Mouse (Mus musculus) stomach, embryonic 14.5 days (tissue): ENCODE data around the gene Ceacam16. TPM values are rescaled to one million over a fixed set of nuclear protein-coding genes. Genes with fewer than 3 reads are reported as not detected.

Source experiments
- ATAC-seq: fragments of 200-750 bp; cut with Nextera tagmentation; 2 replicates; pipeline ENCODE4 v1.8.0; 2017; ENCODE audit warnings: low read depth, moderate TSS enrichment; ENCODE audit not compliant: insufficient number of reproducible peaks, insufficient read depth, low FRiP score
- H3K27ac ChIP-seq: fragments of 300-500 bp; sonication (generic); 2 replicates; pipeline ENCODE4 v1.5.1; 2014; ENCODE audit warnings: mild to moderate bottlenecking, low read length, moderate library complexity, mixed read lengths
- H3K27me3 ChIP-seq: fragments of 300-500 bp; sonication (generic); 2 replicates; pipeline ENCODE4 v1.6.1; 2014; ENCODE audit warnings: low read length, control low read depth, mixed read lengths; ENCODE audit not compliant: control insufficient read depth, insufficient read depth
- H3K36me3 ChIP-seq: fragments of 300-500 bp; sonication (generic); 2 replicates; pipeline ENCODE4 v1.6.1; 2014; ENCODE audit warnings: mild to moderate bottlenecking, control low read depth, low read length, moderate library complexity, mixed read lengths; ENCODE audit not compliant: control insufficient read depth, insufficient read depth
- H3K4me1 ChIP-seq: fragments of 300-500 bp; sonication (generic); 2 replicates; pipeline ENCODE4 v1.6.1; 2014; ENCODE audit warnings: low read length, control low read depth, mixed read lengths; ENCODE audit not compliant: control insufficient read depth, insufficient read depth
- H3K4me2 ChIP-seq: fragments of 300-500 bp; sonication (generic); replicated peaks from 2 replicates; pipeline ENCODE4 v1.6.1; 2014; ENCODE audit warnings: low read depth, low read length, control low read depth
- H3K4me3 ChIP-seq: fragments of 300-500 bp; sonication (generic); 2 replicates; pipeline ENCODE4 v1.5.1; 2014; ENCODE audit warnings: low read depth, low read length, control low read depth
- H3K9ac ChIP-seq: fragments of 300-500 bp; sonication (generic); replicated peaks from 2 replicates; pipeline ENCODE4 v1.6.1; 2014; ENCODE audit warnings: low read depth, mild to moderate bottlenecking, control low read depth, low read length, moderate library complexity, mixed read lengths
- H3K9me3 ChIP-seq: fragments of 300-500 bp; sonication (generic); 2 replicates; pipeline ENCODE4 v1.6.1; 2016; ENCODE audit warnings: low read depth, low read length, control low read depth; ENCODE audit not compliant: control insufficient read depth
- WGBS: fragments of 180-500 bp; shearing (Covaris S2); extraction: QIAGEN DNeasy Blood & Tissue Kit; methylation state at CpG from one replicate; pipeline ENCODE4 v1.1.7; 2014; 5-methylcytosine and 5-hydroxymethylcytosine counted together
- polyA plus RNA-seq: library from polyadenylated mRNA; unstranded; fragments of >200 nt; fragmentation: Nextera tagmentation; extraction: Ambion mirVana; gene quantifications from 2 replicates; pipeline ENCODE4 v1.2.1, GENCODE M21; 2014

Ceacam16 gene
- polyA plus RNA-seq, 1 experiment from 2014 or later = not detected

DNA sequence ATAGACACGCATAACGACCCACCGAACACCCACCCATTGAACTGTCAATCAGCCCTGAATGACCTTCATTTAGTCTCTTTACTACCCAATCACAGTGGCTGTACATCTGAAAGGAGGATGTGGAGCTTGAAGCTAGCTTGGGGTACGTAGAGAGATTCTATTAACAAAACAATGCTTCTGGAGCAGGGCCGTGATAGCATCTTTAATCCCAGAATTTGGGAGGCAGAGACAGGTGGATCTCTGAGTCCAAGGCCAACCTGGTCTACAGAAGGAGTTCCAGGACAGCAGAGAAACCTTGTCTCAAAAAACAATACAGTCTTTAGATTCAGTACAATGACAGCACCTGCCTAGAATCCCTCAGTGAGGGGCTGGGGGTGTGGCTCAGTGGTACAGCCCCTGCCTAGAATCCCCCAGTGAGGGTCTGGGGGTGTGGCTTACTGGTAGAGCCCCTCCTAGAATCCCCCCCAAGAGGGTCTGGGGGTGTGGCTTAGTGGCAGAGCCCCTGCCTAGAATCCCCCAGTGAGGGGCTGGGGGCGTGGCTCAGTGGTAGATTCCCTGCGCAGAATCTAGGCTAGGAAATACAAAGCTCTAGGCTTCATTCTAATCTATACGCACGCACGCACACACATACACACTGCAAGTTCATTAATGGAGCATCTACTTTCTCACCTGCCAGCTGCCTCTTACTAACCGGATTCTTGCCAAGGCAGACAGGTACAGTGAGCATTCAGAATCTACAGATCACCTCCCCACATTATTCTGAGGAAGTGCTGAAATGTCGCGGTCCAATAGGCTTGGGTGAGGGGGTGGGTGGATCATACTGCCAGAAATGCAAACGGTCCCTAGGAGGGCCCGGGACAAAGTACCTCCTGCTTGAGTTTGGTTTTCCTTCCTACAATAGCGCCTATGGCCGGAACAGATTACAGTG, 45.5 kb downstream of the Ceacam16 start:
- Histone ChIP-seq H3K4me1 (peaks cover 27% of the 10 kb centered on the region), H3K9ac (no peak overlapping the region), H3K27me3 (no peaks in the 10 kb centered on the region), H3K9me3 (no peaks in the 10 kb centered on the region; the same call in 1 of the 2 replicates), H3K27ac (peak overlapping the region; percentile 64), H3K4me3 (peak overlapping the region; percentile 33), H3K36me3 (no peaks in the 10 kb centered on the region), H3K4me2 (peak overlapping the region; percentile 50)
- ATAC-seq = peak; percentile 29; the same call in 1 of the 2 replicates
- WGBS = 30% methylated on average over 17 of the region's 17 CpGs

DNA sequence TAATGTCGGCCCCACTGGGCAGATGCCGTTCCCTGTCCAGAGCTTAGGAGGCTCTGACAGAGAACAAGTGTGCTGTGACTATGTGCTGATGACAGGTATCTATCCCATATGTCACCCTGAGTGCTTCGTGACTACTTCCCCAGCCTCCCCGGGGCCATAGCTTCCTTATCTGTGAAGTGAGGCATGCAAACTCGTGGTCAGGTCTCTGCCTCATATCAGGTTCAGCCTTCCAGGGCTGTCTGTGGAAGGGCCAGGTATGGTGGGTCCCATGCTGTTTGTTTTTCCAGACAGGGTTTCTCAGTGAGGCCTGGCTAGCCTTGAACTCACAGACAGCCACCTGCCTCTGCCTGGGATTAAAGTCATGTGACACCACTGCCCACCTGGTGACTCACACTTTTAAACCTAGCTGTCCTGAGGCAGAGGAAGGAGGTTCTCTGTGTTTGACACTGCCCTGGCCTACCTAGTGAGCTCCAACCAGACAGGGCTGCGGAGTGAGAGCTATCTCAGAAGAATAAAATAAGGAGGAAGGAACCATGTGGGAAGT, 47.4 kb downstream of the Ceacam16 start:
- Histone ChIP-seq H3K36me3 (no peaks in the 10 kb centered on the region), H3K27ac (no peak overlapping the region), H3K4me2 (no peak overlapping the region), H3K9me3 (no peaks in the 10 kb centered on the region), H3K9ac (no peak overlapping the region), H3K4me3 (no peak overlapping the region), H3K4me1 (peaks cover 27% of the 10 kb centered on the region), H3K27me3 (no peaks in the 10 kb centered on the region; the same call in 1 of the 2 replicates)
- 77% methylated on average over 6 of the region's 6 CpGs for WGBS
- no peak for ATAC-seq

DNA sequence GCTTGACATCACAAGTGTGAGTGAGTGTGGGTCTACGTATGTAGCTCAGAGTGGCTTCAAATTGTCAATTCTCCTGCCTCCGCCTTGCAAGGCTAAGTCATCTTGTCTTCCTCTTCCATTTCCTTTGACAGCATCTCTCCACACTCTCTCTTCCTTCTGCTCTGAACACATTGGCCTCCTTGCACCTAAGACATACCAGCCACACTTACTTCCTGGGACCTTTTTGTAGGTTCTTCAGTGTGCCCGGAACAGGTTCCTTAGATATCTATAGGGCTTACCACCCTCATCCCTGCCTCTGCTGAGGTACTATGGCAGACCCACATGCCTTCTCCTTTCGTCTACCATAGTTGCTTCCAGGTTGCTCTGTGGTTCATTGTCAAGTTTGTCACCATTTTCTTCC, 47.9 kb downstream of the Ceacam16 start:
- WGBS = 82% methylated on average over 4 of the region's 4 CpGs
- ATAC-seq = no peak
- Histone ChIP-seq H3K4me1 (peaks cover 24% of the 10 kb centered on the region), H3K4me3 (no peak overlapping the region), H3K9ac (no peak overlapping the region), H3K27me3 (no peaks in the 10 kb centered on the region; the same call in 1 of the 2 replicates), H3K9me3 (no peaks in the 10 kb centered on the region), H3K4me2 (no peak overlapping the region), H3K36me3 (no peaks in the 10 kb centered on the region), H3K27ac (no peak overlapping the region)

DNA sequence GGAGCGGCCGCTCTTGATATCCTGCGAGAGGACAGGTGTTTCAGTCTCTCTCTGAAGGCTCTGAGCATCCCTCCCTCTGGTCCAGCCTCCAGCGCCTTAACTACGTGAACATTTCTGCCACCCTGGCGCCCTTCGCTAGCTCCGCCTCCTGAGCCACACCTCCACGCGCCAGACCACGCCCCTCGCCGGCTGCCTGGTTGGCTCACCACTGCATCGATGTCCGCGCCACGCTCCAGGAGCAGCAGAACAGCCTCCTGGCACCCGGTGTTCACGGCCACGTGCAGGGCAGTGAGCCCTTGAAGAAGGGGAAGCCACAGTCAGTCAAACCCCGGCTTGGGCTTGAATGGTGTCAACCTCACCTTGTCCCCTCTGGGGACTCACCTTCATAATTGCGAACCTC, 50.0 kb downstream of the Ceacam16 start:
- peaks cover 10% of the 10 kb centered on the region; the same call in 1 of the 2 replicates for H3K4me1 ChIP-seq
- H3K36me3 ChIP-seq = no peaks in the 10 kb centered on the region
- H3K9me3 ChIP-seq = no peaks in the 10 kb centered on the region
- H3K4me3 ChIP-seq = no peak overlapping the region; the same call in 1 of the 2 replicates
- no peaks in the 10 kb centered on the region; the same call in 1 of the 2 replicates for H3K27me3 ChIP-seq
- H3K9ac ChIP-seq = no peak overlapping the region
- H3K4me2 ChIP-seq = peak overlapping the region; percentile 23
- ATAC-seq = peak; percentile 60
- no peak overlapping the region for H3K27ac ChIP-seq
- WGBS = 12% methylated on average over 22 of the region's 22 CpGs

DNA sequence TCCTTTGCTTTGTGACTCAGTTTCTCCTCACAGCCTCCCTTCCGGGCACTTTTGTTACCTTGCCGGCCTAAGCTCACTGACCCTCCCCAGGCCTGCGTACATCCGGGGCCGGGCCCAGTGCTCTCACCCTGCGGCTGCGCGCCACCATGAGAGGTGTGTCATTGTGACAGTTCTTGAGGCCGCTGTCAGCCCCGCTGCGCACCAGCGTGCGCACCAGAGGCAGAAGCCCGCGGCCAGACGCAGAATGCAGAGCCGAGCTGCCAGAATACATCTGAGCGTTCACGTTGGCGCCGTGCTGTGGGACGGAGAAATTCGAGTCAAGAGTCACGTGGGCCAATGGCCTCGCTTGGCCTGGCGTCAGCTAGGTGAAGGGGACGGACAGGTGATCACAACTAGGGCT, 51.7 kb downstream of the Ceacam16 start:
- H3K9ac ChIP-seq = no peak overlapping the region
- 11% methylated on average over 27 of the region's 27 CpGs for WGBS
- no peak overlapping the region for H3K4me3 ChIP-seq
- peak overlapping the region; percentile 24; the same call in 1 of the 2 replicates for H3K4me2 ChIP-seq
- no peaks in the 10 kb centered on the region for H3K36me3 ChIP-seq
- no peak for ATAC-seq
- H3K27me3 ChIP-seq = no peaks in the 10 kb centered on the region; the same call in 1 of the 2 replicates
- H3K27ac ChIP-seq = no peak overlapping the region
- no peaks in the 10 kb centered on the region for H3K9me3 ChIP-seq
- peaks cover 6% of the 10 kb centered on the region; the same call in 1 of the 2 replicates for H3K4me1 ChIP-seq

DNA sequence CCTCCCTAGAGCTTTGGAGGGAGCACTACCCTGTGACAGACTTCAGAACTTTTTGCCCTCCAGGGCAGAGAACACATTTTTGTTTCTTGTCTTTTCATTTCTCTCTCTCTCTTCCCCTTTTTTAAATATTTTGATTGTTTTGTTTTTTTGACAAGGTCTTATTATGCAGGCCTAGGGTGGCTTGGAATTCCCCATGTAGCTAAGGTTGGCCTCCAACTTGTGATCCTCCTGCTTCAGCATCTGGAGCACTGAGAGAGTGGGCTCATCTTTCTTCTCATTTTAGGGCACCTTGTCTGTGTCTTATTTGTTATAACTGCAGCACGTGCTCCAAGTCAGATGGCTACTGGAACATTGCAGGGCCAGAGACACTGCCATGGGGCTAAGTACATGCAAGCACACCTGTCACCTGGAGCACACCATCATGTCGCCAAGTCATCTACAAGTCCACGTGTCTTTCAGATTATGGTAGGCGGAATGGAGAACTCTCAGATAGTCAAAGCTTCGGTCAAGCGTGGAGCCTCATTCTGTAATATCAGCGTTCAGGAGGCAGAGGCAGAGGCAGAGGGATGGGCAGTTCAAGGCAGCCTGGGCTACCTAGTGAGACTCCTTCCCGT, 54.6 kb downstream of the Ceacam16 start:
- peaks cover 6% of the 10 kb centered on the region; the same call in 1 of the 2 replicates for H3K4me1 ChIP-seq
- no peaks in the 10 kb centered on the region; the same call in 1 of the 2 replicates for H3K27me3 ChIP-seq

DNA sequence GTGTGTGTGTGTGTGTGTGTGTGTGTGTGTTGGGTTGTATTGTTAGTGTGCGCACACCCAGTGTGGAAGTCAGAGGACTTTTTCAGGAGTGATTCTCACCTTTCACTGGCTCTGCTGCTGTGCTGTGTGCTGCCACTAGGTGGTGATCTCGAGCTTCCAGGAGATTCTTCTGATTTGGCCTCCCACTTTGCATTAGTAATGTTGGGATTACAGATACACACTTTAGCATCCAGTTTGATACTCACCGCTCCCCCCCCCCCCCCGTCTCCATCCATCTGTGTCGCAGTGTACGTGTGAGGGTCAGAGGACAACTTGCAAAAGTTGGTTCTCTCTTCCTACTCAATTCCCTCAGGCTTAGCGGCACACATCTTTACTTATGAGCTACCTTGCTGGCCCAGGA, 58.1 kb downstream of the Ceacam16 start:
- no peaks in the 10 kb centered on the region for H3K4me1 ChIP-seq
- H3K4me2 ChIP-seq = no peak overlapping the region
- ATAC-seq = no peak; the same call in 1 of the 2 replicates
- WGBS = 22% methylated on average over 7 of the region's 7 CpGs
- no peaks in the 10 kb centered on the region for H3K27me3 ChIP-seq
- H3K36me3 ChIP-seq = no peaks in the 10 kb centered on the region
- H3K9me3 ChIP-seq = no peaks in the 10 kb centered on the region
- H3K4me3 ChIP-seq = no peak overlapping the region
- H3K27ac ChIP-seq = no peak overlapping the region
- no peak overlapping the region for H3K9ac ChIP-seq

More for the DNA sequence above, 54.6 kb downstream of the Ceacam16 start:
- no peak overlapping the region for H3K4me2 ChIP-seq
- no peak overlapping the region for H3K27ac ChIP-seq
- H3K36me3 ChIP-seq = no peaks in the 10 kb centered on the region
- H3K9ac ChIP-seq = no peak overlapping the region
- ATAC-seq = no peak
- 89% methylated on average over 8 of the region's 8 CpGs for WGBS
- H3K9me3 ChIP-seq = no peaks in the 10 kb centered on the region
- no peak overlapping the region for H3K4me3 ChIP-seq
